9 mouse cellular contexts compared by ENCODE assay signal in genomic region chr1:152817027-152817769, GRCm38 (mm10). TPM values are rescaled to one million over a fixed set of nuclear protein-coding genes. Genes with fewer than 3 reads are reported as not detected.
A peak's percentile ranks its signal among the peaks of the same experiment; 100 is the strongest.
DNase-seq lines count a peak whose midpoint lies in the region; ATAC-seq lines count a peak whose summit lies in the region.
"Had no signal": no experiment of that assay in that cellular context is flagged by ENCODE, and none has a peak within 500 bp of the region (broad histone marks: within the 10 kb centered on the region; RNA-seq: fewer than 3 reads in every experiment).

No protein-coding gene starts in this region.

- 40% methylated on average over 12 of the region's 12 CpGs for WGBS in midbrain, embryonic 11.5 days

- H3K4me3 ChIP-seq in midbrain, embryonic 11.5 days (ENCODE audit: low read depth, low read length), result no peak overlapping the region

- H3K4me2 ChIP-seq in midbrain, embryonic 11.5 days, result no peak overlapping the region

- no peaks in the 10 kb centered on the region for H3K36me3 ChIP-seq in midbrain, embryonic 11.5 days (ENCODE audit: control insufficient read depth, insufficient read depth, low read length)

- H3K27me3 ChIP-seq in midbrain, embryonic 11.5 days (ENCODE audit: control insufficient read depth, insufficient read depth, low read length), result no peaks in the 10 kb centered on the region

- H3K4me1 ChIP-seq in midbrain, embryonic 11.5 days (ENCODE audit: control insufficient read depth, insufficient read depth, low read length), result peaks cover 14% of the 10 kb centered on the region

- H3K9ac ChIP-seq in midbrain, embryonic 11.5 days (ENCODE audit: low read length), result no peak overlapping the region

- no peaks in the 10 kb centered on the region for H3K9me3 ChIP-seq in midbrain, embryonic 11.5 days (ENCODE audit: control insufficient read depth, low read length)

- no peak for DNase-seq in frontal cortex, adult 2 months (ENCODE audit: extremely low spot score in 1 of 2, low spot score in 1 of 2)
- DNase-seq in spleen, adult 18-20 months, result peak; percentile 35
- no peak for DNase-seq in spleen, adult 12 weeks (ENCODE audit: low spot score)
- no peak for DNase-seq in midbrain, embryonic 11.5 days (ENCODE audit: low spot score, missing footprints)
- no peak for DNase-seq in right cerebral cortex, postnatal 25 days
- DNase-seq in adrenal gland, postnatal 36 days, result no peak
- no peak for DNase-seq in cerebellum, postnatal 25 days
- DNase-seq: lung, adult 2 months had no signal

- peak; percentile 69; the same call in 1 of the 2 replicates for ATAC-seq in frontal cortex, adult (ENCODE audit: low TSS enrichment)
- ATAC-seq in midbrain, embryonic 11.5 days (ENCODE audit: low FRiP score), result peak; percentile 82

- H3K27ac ChIP-seq in midbrain, embryonic 11.5 days (ENCODE audit: low read depth, low read length), result peak overlapping the region; percentile 26; the same call in 1 of the 2 replicates

RNA-seq across cellular contexts. Expression of gene Ncf2, which starts 17.2 kb away (rescaled TPM):
- 4.8 and 6.6 TPM in 2 replicates for polyA plus RNA-seq in frontal cortex, adult 2 months (2012; rRNA removed)
- 2.6 and 3.3 TPM in 2 replicates for polyA plus RNA-seq in midbrain, embryonic 11.5 days (2014; fragmentation: Nextera tagmentation; extraction: Ambion mirVana)
- total RNA-seq in adrenal gland, postnatal 36 days (2021), result 1 to 10 TPM; 2.8 to 8.8 TPM

RNA-seq across cellular contexts. Expression of gene Arpc5, which starts 50.9 kb away (rescaled TPM):
- polyA plus RNA-seq in frontal cortex, adult 2 months (2012; rRNA removed), result 93.2 and 107 TPM in 2 replicates
- 284 and 314 TPM in 2 replicates for polyA plus RNA-seq in midbrain, embryonic 11.5 days (2014; fragmentation: Nextera tagmentation; extraction: Ambion mirVana)
- 100 to 1,000 TPM; 102 to 125 TPM for total RNA-seq in adrenal gland, postnatal 36 days (2021)

RNA-seq across cellular contexts. Expression of gene Rgl1, which starts 51.0 kb away (rescaled TPM):
- 60.8 and 63.0 TPM in 2 replicates for polyA plus RNA-seq in frontal cortex, adult 2 months (2012; rRNA removed)
- 23.2 and 24.0 TPM in 2 replicates for polyA plus RNA-seq in midbrain, embryonic 11.5 days (2014; fragmentation: Nextera tagmentation; extraction: Ambion mirVana)
- 10 to 100 TPM; 27.6 to 37.2 TPM for total RNA-seq in adrenal gland, postnatal 36 days (2021)

Comparison
In these comparisons a context has a peak if more than half of its experiments do, and no peak if none do; other contexts are left out.
1. DNase-seq: peak in spleen, adult 18-20 months (2 of 2); none in frontal cortex, adult 2 months (0 of 2), spleen, adult 12 weeks (single experiment), midbrain, embryonic 11.5 days (single experiment), right cerebral cortex, postnatal 25 days (single experiment), adrenal gland, postnatal 36 days (0 of 2) and cerebellum, postnatal 25 days (0 of 2).